Mouse (Mus musculus) cerebellum, adult 2 months (tissue): ENCODE measurements around the gene Gak. TPM values are rescaled to one million over a fixed set of nuclear protein-coding genes. Genes with fewer than 3 reads are reported as not detected.
A peak's percentile ranks its signal among the peaks of the same experiment; 100 is the strongest.
"Not testable (repeated sequence)": the region's sequence is repeated elsewhere in the genome, so short reads cannot be mapped to it uniquely, and the experiment has no call there.

ENCODE experiments used
- DNase-seq, 2 experiments: peaks; one replicate each; pipeline ENCODE4 v3.0.0; 2021
- H3K27ac ChIP-seq: fragments of 200-500 bp; 2 replicates; pipeline ENCODE4 v1.5.1; 2012; ENCODE audit warnings: low read length, control low read depth, inconsistent platforms; ENCODE audit not compliant: insufficient read depth
- H3K27me3 ChIP-seq: fragments of 200-500 bp; 2 replicates; pipeline ENCODE4 v1.6.1; 2012; ENCODE audit warnings: inconsistent platforms, mild to moderate bottlenecking, low read length, moderate library complexity; ENCODE audit not compliant: control insufficient read depth, insufficient read depth
- H3K4me1 ChIP-seq: fragments of 200-500 bp; 2 replicates; pipeline ENCODE4 v1.6.1; 2011; ENCODE audit warnings: low read length; ENCODE audit not compliant: control insufficient read depth, insufficient read depth
- H3K4me3 ChIP-seq: fragments of 200-500 bp; replicated peaks from 2 replicates; pipeline ENCODE3; 2011; ENCODE audit warnings: mild to moderate bottlenecking, low read depth, low read length, control low read depth; ENCODE audit not compliant: insufficient read depth
- CTCF ChIP-seq: fragments of 200-500 bp; IDR thresholded peaks from 2 replicates; pipeline ENCODE4 v1.5.1; 2011; ENCODE audit warnings: low read depth, mild to moderate bottlenecking, control low read depth, low read length, moderate library complexity, borderline replicate concordance; ENCODE audit not compliant: insufficient read depth
- POLR2A ChIP-seq: fragments of 200-500 bp; IDR thresholded peaks from 2 replicates; pipeline ENCODE4 v1.6.1; 2011; ENCODE audit warnings: low read length, control low read depth, borderline replicate concordance; ENCODE audit not compliant: insufficient read depth
- WGBS: fragments of 180-500 bp; shearing (Covaris S2); methylation state at CpG from one replicate; pipeline ENCODE4 v1.1.7; 2018; 5-methylcytosine and 5-hydroxymethylcytosine counted together
- polyA plus RNA-seq: library from polyadenylated mRNA; depleted of rRNA; stranded (reverse); fragments of >200 nt; gene quantifications from 2 replicates; pipeline ENCODE4 v1.2.3, GENCODE M21; 2012

Gak gene
- polyA plus RNA-seq, 1 experiment: 89.9 TPM

DNA sequence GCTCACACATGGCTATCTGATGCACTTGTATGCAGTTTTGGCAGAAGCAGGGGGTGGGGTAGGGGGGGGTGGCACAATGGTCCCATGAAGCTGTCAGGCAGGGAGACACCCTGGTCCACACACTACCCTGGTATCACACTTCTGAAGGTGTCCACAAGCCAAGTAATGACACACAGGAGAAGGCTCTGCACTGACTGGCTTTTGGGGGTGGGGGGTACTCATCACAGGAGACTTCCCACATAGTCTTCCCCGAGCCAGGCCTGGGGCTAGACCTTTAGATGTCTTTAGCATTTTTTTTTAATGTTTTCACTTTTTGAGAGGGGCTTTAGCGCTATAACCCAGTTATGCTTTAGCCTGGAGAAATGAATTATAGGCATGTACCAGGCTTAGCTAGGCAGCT is 17.8 kb upstream of the Gak start:
- TF ChIP-seq CTCF (no peak), POLR2A (no peak)
- Histone ChIP-seq H3K4me1 (peaks cover 33% of the 10 kb centered on the region), H3K4me3 (no peak overlapping the region), H3K27me3 (no peaks in the 10 kb centered on the region), H3K27ac (no peak overlapping the region)
- DNase-seq: no peak
- WGBS: 94% methylated on average over 2 of the region's 2 CpGs

DNA sequence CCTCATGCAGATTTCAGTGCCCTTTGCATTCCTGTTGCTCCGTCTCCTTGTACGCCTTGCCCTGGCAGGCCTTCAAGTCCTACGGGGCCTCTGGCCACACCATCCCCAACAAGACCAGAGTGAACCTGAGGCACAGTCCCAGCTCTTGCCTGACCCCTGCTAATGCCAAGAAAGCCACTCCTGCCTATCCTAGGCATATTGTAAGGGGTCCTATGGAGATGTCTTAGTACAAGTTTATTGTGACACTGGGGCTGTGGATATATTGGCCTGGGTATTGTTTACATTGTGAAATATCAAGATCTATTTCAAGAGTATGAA is 16.7 kb upstream of the Gak start:
- no peak for DNase-seq
- TF ChIP-seq POLR2A (no peak), CTCF (no peak)
- Histone ChIP-seq H3K27ac (peak overlapping the region; percentile 29; the same call in 1 of the 2 replicates), H3K27me3 (no peaks in the 10 kb centered on the region), H3K4me3 (no peak overlapping the region), H3K4me1 (peaks cover 29% of the 10 kb centered on the region)
- WGBS: 2% methylated on average over 3 of the region's 3 CpGs

GRCm38 (mm10) chr5:108645651-108646342 is 16.2 kb upstream of the Gak start:
- 11% methylated on average over 9 of the region's 9 CpGs for WGBS
- Histone ChIP-seq H3K27ac (peak overlapping the region; percentile 29), H3K27me3 (no peaks in the 10 kb centered on the region), H3K4me3 (no peak overlapping the region), H3K4me1 (peaks cover 26% of the 10 kb centered on the region)
- DNase-seq: peak; percentile 65 to 70
- TF ChIP-seq CTCF: peak; percentile 66
- TF ChIP-seq POLR2A: no peak

DNA sequence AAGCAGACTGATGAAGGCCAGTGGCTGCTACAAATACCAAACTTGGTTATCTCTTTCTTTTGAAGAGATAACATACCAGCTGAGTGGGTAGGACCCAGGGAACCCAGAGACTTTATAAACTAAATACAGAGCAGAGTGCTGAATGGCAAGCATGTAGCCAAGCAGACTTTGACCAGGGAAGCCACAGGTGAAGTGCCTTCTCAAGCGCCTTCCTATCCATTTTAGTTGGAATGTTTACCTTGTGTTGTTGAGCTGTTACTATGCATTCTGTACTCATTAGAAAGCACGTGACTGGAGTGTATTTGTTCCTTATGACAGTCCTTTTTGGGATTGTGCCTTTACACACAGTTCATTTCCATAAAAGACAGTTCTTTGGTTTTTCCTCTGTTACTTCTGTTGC is 14.1 kb upstream of the Gak start:
- peaks cover 9% of the 10 kb centered on the region for H3K4me1 ChIP-seq
- H3K4me3 ChIP-seq: no peak overlapping the region
- no peak for DNase-seq
- H3K27ac ChIP-seq: no peak overlapping the region
- WGBS: 93% methylated on average over 2 of the region's 2 CpGs
- TF ChIP-seq POLR2A: no peak
- TF ChIP-seq CTCF: no peak
- no peaks in the 10 kb centered on the region for H3K27me3 ChIP-seq

- TF ChIP-seq POLR2A (no peak), CTCF (no peak)
- Histone ChIP-seq H3K27ac (no peak overlapping the region), H3K27me3 (no peaks in the 10 kb centered on the region), H3K4me1 (no peaks in the 10 kb centered on the region), H3K4me3 (no peak overlapping the region)
- WGBS: 79% methylated on average over 4 of the region's 4 CpGs
- DNase-seq: no peak
Observed at GRCm38 (mm10) chr5:108636172-108636571, 6.6 kb upstream of the Gak start.

GRCm38 (mm10) chr5:108634088-108634487 is 4.5 kb upstream of the Gak start:
- H3K27ac ChIP-seq, H3K27me3 ChIP-seq, DNase-seq, H3K4me3 ChIP-seq, H3K4me1 ChIP-seq: not testable (repeated sequence)
- 56% methylated on average over 3 of the region's 3 CpGs for WGBS

- WGBS: 39% methylated on average over 4 of the region's 4 CpGs
- H3K4me3 ChIP-seq: no peak overlapping the region
- H3K4me1 ChIP-seq: no peaks in the 10 kb centered on the region
- no peak for DNase-seq
- TF ChIP-seq CTCF (no peak), POLR2A (no peak)
- no peak overlapping the region for H3K27ac ChIP-seq
- H3K27me3 ChIP-seq: no peaks in the 10 kb centered on the region
Observed at GRCm38 (mm10) chr5:108633676-108634075, 4.1 kb upstream of the Gak start.

- H3K4me3 ChIP-seq: peak overlapping the region; percentile 85
Observed at GRCm38 (mm10) chr5:108628891-108629633, 493 bp downstream of the Gak start.

More at GRCm38 (mm10) chr5:108628891-108629633, 493 bp downstream of the Gak start:
- peak overlapping the region; percentile 76 for H3K27ac ChIP-seq
- DNase-seq: no peak
- no peaks in the 10 kb centered on the region for H3K27me3 ChIP-seq
- 1% methylated on average over 32 of the region's 32 CpGs for WGBS
- TF ChIP-seq POLR2A (no peak), CTCF (no peak)
- peaks cover 2% of the 10 kb centered on the region; the same call in 1 of the 2 replicates for H3K4me1 ChIP-seq
